Mouse (Mus musculus): ENCODE measurements around the gene Foxp4. TPM values are rescaled to one million over a fixed set of nuclear protein-coding genes. Genes with fewer than 3 reads are reported as not detected.

The Foxp4 gene
- polyA plus RNA-seq, 1 experiment from 2014 or later = 13.9 TPM

DNA sequence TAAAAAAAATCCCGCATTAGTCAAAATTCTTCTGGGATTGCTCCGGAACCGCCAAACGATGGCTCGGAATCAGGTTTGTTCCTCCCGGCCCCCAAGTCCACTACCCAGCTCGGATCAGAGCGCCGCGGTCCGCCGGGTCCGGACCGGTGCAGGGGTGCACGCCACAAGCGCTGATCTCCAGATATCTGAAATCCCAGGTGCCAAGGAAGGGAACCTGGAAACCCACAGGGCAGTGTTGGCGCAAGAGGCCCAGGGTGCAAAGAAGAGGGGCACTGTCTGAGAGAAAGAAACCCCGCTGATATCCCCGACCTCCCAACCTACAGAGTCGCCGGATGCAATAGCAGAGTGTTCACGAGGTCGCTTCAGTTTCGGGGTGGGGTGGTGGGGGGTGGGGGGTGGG, 1.9 kb downstream of the Foxp4 start:
- H3K9me3 ChIP-seq (replicated peaks; ENCODE audit: control insufficient read depth, low read length) = no peaks in the 10 kb centered on the region
- H3K27ac ChIP-seq (ENCODE audit: low read length) = peak overlapping the region; percentile 60; the same call in 1 of the 2 replicates
- H3K4me3 ChIP-seq (replicated peaks; ENCODE audit: low read length) = peak overlapping the region; percentile 98
- peak overlapping the region; percentile 84 for H3K4me2 ChIP-seq (ENCODE audit: low read depth, low read length)
- H3K36me3 ChIP-seq (ENCODE audit: control insufficient read depth, insufficient read depth, low read length) = no peaks in the 10 kb centered on the region
- 1% methylated on average over 24 of the region's 24 CpGs for WGBS
- peaks cover 44% of the 10 kb centered on the region for H3K4me1 ChIP-seq (ENCODE audit: control insufficient read depth, insufficient read depth, low read length)
- ATAC-seq (ENCODE audit: insufficient read depth, low FRiP score) = no peak
- H3K27me3 ChIP-seq (ENCODE audit: control insufficient read depth, insufficient read depth, low read length) = no peaks in the 10 kb centered on the region
- peak overlapping the region; percentile 99 for H3K9ac ChIP-seq (ENCODE audit: low read length)

DNA sequence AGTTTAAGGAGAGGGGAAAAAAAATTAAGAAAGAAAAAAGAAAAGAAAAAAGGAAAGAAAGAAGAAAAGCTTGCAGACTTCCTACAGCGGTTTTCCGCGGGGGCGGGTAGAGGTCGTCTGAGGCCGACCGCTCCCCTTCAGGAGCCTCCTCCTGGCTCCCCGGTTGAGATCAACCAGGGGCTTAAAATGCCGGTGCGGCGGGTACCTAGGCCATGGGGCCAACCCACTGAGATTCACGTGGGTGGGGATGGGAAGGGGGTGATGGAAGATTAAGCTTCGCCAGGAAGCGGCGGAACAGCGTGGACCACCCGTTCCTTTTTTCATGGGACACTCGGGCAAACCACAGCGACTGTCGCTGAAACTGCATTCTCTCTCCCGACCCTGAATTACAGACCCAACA, 2.3 kb downstream of the Foxp4 start:
- no peak for ATAC-seq (ENCODE audit: insufficient read depth, low FRiP score)
- Histone ChIP-seq H3K27ac (ENCODE audit: low read length) (peak overlapping the region; percentile 60), H3K36me3 (ENCODE audit: control insufficient read depth, insufficient read depth, low read length) (no peaks in the 10 kb centered on the region), H3K4me3 (replicated peaks; ENCODE audit: low read length) (peak overlapping the region; percentile 98), H3K27me3 (ENCODE audit: control insufficient read depth, insufficient read depth, low read length) (no peaks in the 10 kb centered on the region), H3K9ac (ENCODE audit: low read length) (peak overlapping the region; percentile 99), H3K9me3 (replicated peaks; ENCODE audit: control insufficient read depth, low read length) (no peaks in the 10 kb centered on the region), H3K4me2 (ENCODE audit: low read depth, low read length) (peak overlapping the region; percentile 84), H3K4me1 (ENCODE audit: control insufficient read depth, insufficient read depth, low read length) (peaks cover 44% of the 10 kb centered on the region)
- WGBS = 5% methylated on average over 21 of the region's 21 CpGs

DNA sequence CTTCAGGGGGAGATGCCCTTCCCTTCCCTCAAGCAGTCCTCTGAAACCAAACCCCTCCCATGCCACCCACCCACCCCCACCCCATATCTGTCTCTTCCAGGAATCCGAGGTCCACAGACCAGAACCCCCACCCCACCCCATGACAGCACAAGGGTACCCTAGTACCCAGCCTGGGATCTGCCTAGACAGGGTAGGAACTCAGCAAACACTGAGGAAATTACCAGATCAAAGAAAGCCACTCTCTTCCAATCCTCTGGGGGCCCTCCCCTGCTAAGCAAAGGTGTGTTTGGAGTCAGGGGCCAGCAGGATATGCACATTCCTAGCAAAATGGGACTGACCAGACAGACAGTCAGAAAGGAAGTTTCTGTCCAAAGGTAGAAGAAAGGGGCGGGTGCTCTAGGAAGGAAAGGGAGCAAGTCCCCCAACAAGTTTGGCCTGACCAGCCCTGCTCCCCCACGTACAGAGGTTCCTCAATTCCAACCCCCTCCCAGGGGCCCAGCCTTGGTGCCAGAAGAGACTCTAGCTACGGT, 3.2 kb downstream of the Foxp4 start:
- peaks cover 44% of the 10 kb centered on the region for H3K4me1 ChIP-seq (ENCODE audit: control insufficient read depth, insufficient read depth, low read length)
- 49% methylated on average over 4 of the region's 4 CpGs for WGBS

DNA sequence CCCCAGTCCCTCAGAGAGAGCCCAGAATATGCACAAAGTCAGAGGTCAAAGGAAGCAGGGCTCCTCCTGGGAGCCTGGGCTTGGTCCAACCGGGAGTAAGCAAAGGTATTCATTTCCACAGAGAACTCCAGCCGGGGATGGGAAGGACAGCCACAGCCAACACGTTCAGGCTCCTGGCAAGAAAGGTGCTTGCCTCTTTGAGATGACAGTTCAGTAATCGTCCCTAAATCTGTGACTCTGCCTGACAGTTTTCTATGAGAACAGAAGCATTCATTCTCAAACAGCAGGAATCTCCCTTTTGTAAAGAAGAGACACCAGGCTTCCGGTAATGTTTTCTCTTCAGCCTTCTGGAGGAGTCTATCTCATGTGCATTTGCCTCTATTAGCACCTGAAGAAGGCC, 4.6 kb downstream of the Foxp4 start:
- Histone ChIP-seq H3K4me1 (ENCODE audit: control insufficient read depth, insufficient read depth, low read length) (peaks cover 44% of the 10 kb centered on the region), H3K27ac (ENCODE audit: low read length) (no peak overlapping the region), H3K36me3 (ENCODE audit: control insufficient read depth, insufficient read depth, low read length) (no peaks in the 10 kb centered on the region), H3K27me3 (ENCODE audit: control insufficient read depth, insufficient read depth, low read length) (no peaks in the 10 kb centered on the region), H3K4me3 (replicated peaks; ENCODE audit: low read length) (no peak overlapping the region), H3K9ac (ENCODE audit: low read length) (peak overlapping the region; percentile 44), H3K9me3 (replicated peaks; ENCODE audit: control insufficient read depth, low read length) (no peaks in the 10 kb centered on the region), H3K4me2 (ENCODE audit: low read depth, low read length) (no peak overlapping the region; the same call in 1 of the 2 replicates)
- ATAC-seq (ENCODE audit: insufficient read depth, low FRiP score) = no peak
- WGBS = 37% methylated on average over 5 of the region's 5 CpGs

More for the DNA sequence above, 3.2 kb downstream of the Foxp4 start:
- Histone ChIP-seq H3K9ac (ENCODE audit: low read length) (peak overlapping the region; percentile 99; the same call in 1 of the 2 replicates), H3K9me3 (replicated peaks; ENCODE audit: control insufficient read depth, low read length) (no peaks in the 10 kb centered on the region), H3K27me3 (ENCODE audit: control insufficient read depth, insufficient read depth, low read length) (no peaks in the 10 kb centered on the region), H3K4me2 (ENCODE audit: low read depth, low read length) (peak overlapping the region; percentile 84), H3K4me3 (replicated peaks; ENCODE audit: low read length) (peak overlapping the region; percentile 98), H3K27ac (ENCODE audit: low read length) (peak overlapping the region; percentile 60; the same call in 1 of the 2 replicates), H3K36me3 (ENCODE audit: control insufficient read depth, insufficient read depth, low read length) (no peaks in the 10 kb centered on the region)
- no peak for ATAC-seq (ENCODE audit: insufficient read depth, low FRiP score)

DNA sequence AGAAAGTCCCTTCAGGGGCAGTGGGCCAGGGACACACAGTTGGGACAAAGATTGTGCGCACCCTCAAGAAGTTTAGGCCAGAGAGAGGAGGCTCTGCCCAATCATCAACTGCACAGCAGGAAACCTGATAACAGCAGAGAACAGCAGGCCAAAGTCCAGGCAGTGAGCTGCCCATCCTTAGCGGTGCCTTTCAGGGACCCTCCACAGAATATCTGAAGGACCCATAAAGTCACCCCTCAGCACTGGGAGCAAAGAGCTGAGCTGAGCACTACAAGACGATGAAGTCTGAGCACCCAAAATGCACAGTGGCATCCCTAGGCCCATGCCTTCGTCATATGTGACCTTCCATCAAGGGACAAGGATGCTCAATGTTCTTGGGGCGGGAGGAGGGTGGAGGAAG, 6.5 kb downstream of the Foxp4 start:
- no peak overlapping the region for H3K4me3 ChIP-seq (replicated peaks; ENCODE audit: low read length)
- no peak overlapping the region for H3K27ac ChIP-seq (ENCODE audit: low read length)
- H3K9me3 ChIP-seq (replicated peaks; ENCODE audit: control insufficient read depth, low read length) = no peaks in the 10 kb centered on the region
- H3K36me3 ChIP-seq (ENCODE audit: control insufficient read depth, insufficient read depth, low read length) = no peaks in the 10 kb centered on the region
- ATAC-seq (ENCODE audit: insufficient read depth, low FRiP score) = no peak
- no peak overlapping the region for H3K9ac ChIP-seq (ENCODE audit: low read length)
- no peak overlapping the region for H3K4me2 ChIP-seq (ENCODE audit: low read depth, low read length)
- no peaks in the 10 kb centered on the region for H3K27me3 ChIP-seq (ENCODE audit: control insufficient read depth, insufficient read depth, low read length)
- 61% methylated on average over 5 of the region's 5 CpGs for WGBS
- H3K4me1 ChIP-seq (ENCODE audit: control insufficient read depth, insufficient read depth, low read length) = peaks cover 54% of the 10 kb centered on the region

DNA sequence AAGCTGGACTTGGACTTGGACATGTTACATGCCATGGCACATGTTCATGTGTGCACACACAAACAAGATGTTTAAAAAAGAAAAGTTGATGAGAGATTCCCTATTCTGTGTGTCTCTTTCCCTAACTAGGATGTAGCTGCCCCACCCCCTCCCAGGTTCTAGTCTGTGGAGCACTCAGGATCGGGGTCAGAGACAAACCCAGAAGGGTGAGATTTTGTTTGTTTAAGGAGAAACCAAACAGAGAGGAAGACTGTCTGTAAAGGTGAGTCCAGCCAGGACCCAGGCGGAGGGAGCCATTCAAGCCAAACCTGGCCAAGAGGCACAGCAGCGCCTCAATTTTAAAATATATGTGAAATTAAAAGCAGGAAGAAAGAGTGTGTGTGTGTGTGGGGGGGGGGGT, 7.2 kb downstream of the Foxp4 start:
- Histone ChIP-seq H3K27me3 (ENCODE audit: control insufficient read depth, insufficient read depth, low read length) (no peaks in the 10 kb centered on the region), H3K4me2 (ENCODE audit: low read depth, low read length) (no peak overlapping the region), H3K4me3 (replicated peaks; ENCODE audit: low read length) (no peak overlapping the region), H3K36me3 (ENCODE audit: control insufficient read depth, insufficient read depth, low read length) (no peaks in the 10 kb centered on the region), H3K4me1 (ENCODE audit: control insufficient read depth, insufficient read depth, low read length) (peaks cover 51% of the 10 kb centered on the region), H3K9ac (ENCODE audit: low read length) (no peak overlapping the region), H3K27ac (ENCODE audit: low read length) (no peak overlapping the region), H3K9me3 (replicated peaks; ENCODE audit: control insufficient read depth, low read length) (no peaks in the 10 kb centered on the region)
- whole genome bisulfite sequencing = 54% methylated on average over 3 of the region's 3 CpGs
- ATAC-seq (ENCODE audit: insufficient read depth, low FRiP score) = no peak

DNA sequence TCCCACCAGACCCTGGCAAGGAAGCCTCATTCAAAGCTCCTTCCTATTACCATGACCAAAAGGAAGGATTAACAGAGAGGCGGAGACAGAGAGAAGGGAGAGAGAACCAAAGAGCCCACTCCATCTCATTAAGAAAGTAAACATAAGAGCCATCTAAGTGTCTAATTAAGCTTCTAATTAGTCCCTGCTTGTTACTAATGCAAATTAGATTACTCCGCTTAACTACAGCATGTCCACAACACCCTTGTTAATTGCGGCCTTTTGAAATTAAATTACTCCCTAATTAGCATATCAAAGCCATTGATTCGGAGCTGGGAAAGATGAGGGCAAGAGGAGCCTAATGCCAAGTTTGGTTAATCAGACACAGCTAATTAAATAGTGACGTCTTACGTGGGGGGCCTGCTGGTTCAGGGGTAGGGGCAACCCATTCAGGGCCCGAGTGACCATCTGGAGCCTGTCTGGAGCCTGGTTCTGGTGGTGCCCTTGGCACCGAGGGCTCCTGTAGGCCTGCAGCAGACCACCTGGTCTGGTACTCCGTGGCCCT, 9.7 kb downstream of the Foxp4 start:
- Histone ChIP-seq H3K36me3 (ENCODE audit: control insufficient read depth, insufficient read depth, low read length) (no peaks in the 10 kb centered on the region), H3K4me2 (ENCODE audit: low read depth, low read length) (no peak overlapping the region), H3K4me1 (ENCODE audit: control insufficient read depth, insufficient read depth, low read length) (peaks cover 42% of the 10 kb centered on the region), H3K27me3 (ENCODE audit: control insufficient read depth, insufficient read depth, low read length) (no peaks in the 10 kb centered on the region), H3K9me3 (replicated peaks; ENCODE audit: control insufficient read depth, low read length) (no peaks in the 10 kb centered on the region), H3K4me3 (replicated peaks; ENCODE audit: low read length) (no peak overlapping the region), H3K27ac (ENCODE audit: low read length) (peak overlapping the region; percentile 27; the same call in 1 of the 2 replicates), H3K9ac (ENCODE audit: low read length) (0 out of 2 replicates have a peak overlapping the region, but pooled peaks have one; percentile 43)
- ATAC-seq (ENCODE audit: insufficient read depth, low FRiP score) = no peak
- 54% methylated on average over 9 of the region's 9 CpGs for WGBS

DNA sequence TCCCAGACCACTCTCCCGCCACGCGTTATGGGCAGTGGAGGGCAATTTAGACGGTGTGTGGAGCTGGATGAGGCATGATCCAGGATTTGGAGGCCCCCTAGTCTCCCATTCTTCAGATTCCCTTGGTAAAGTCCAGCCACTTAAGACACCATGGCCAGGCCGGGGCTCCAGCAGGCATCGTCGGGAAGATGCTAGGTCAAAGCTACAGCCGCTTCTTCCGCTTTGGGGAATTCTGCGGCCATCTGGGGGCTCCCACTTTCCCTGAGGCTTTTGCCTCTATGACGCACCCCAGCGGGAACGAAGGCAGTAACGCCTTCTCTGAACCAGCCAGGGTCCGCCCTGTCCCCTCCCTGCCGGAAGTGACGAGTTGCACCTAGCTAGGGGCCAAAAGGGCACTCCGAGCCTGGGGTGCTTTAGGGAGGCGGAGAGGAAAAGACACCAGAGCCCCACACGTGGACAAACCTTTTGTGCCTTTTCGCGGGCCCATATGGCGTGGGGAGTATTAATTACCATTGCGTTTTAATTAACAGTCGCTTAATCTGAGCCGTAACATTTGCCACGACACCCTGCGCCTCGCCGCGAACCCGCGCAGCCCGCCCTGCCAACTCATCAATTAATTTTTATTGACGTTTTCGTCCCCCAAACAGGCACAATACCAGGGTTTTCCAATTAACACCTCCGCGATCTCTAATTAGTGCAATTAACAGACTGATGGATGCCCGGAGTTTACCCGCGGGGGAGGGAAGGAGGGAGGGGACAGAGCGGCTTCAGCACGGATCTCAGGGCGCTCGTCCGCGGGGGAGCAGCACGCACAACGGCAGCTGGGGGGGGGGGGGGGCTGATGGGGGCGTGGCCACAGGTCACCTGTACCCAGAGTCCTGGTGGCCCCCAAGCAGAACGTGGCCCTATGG, 15.1 kb downstream of the Foxp4 start:
- Histone ChIP-seq H3K36me3 (ENCODE audit: control insufficient read depth, insufficient read depth, low read length) (no peaks in the 10 kb centered on the region), H3K4me2 (ENCODE audit: low read depth, low read length) (peak overlapping the region; percentile 60), H3K27ac (ENCODE audit: low read length) (peak overlapping the region; percentile 42), H3K4me3 (replicated peaks; ENCODE audit: low read length) (peak overlapping the region; percentile 34), H3K9ac (ENCODE audit: low read length) (peak overlapping the region; percentile 52), H3K4me1 (ENCODE audit: control insufficient read depth, insufficient read depth, low read length) (peaks cover 54% of the 10 kb centered on the region), H3K9me3 (replicated peaks; ENCODE audit: control insufficient read depth, low read length) (no peaks in the 10 kb centered on the region), H3K27me3 (ENCODE audit: control insufficient read depth, insufficient read depth, low read length) (no peaks in the 10 kb centered on the region)
- 24% methylated on average over 51 of the region's 51 CpGs for WGBS
- peak; percentile 68 for ATAC-seq (ENCODE audit: insufficient read depth, low FRiP score)

DNA sequence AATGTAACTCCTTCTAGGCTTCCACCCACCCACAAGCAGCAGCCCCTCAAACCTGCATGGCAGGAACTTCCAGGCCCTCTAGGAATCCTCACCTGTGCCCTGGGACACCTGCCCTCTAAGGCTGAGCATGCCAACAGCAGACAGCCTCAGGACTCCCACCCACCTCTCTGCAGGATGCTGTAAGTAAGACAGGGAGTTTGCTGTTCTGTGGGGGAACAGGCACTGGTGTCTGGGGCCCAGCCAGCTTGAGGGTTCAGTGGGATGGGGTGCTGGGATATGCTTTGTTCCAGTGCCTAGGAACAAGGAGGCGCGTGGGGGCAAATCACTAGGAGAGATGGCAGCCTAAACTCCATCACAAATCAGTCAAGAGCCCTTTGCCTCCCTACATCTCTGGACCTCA, 16.4 kb downstream of the Foxp4 start:
- 90% methylated on average over 2 of the region's 2 CpGs for WGBS
- H3K9ac ChIP-seq (ENCODE audit: low read length) = no peak overlapping the region
- no peak overlapping the region for H3K4me3 ChIP-seq (replicated peaks; ENCODE audit: low read length)
- ATAC-seq (ENCODE audit: insufficient read depth, low FRiP score) = no peak
- H3K27me3 ChIP-seq (ENCODE audit: control insufficient read depth, insufficient read depth, low read length) = no peaks in the 10 kb centered on the region
- no peak overlapping the region for H3K4me2 ChIP-seq (ENCODE audit: low read depth, low read length)
- H3K36me3 ChIP-seq (ENCODE audit: control insufficient read depth, insufficient read depth, low read length) = no peaks in the 10 kb centered on the region
- H3K27ac ChIP-seq (ENCODE audit: low read length) = peak overlapping the region; percentile 27; the same call in 1 of the 2 replicates
- H3K9me3 ChIP-seq (replicated peaks; ENCODE audit: control insufficient read depth, low read length) = no peaks in the 10 kb centered on the region
- peaks cover 49% of the 10 kb centered on the region for H3K4me1 ChIP-seq (ENCODE audit: control insufficient read depth, insufficient read depth, low read length)

All from stomach, embryonic 16.5 days (tissue).